Mouse (Mus musculus): ENCODE results near the gene Olfr692.

Olfr692 gene

GRCm38 (mm10) chr7:105404268-105404667 is 36.2 kb downstream of the Olfr692 start, which contains the start of gene Cnga4:
TSS of gene Cnga4 (plus strand) at chr7:105404568.
- no peak for DNase-seq (ENCODE audit: low spot score in 2 of 2)

GRCm38 (mm10) chr7:105406322-105406721 is 38.3 kb downstream of the Olfr692 start:
- no peak for DNase-seq (ENCODE audit: low spot score in 2 of 2)

GRCm38 (mm10) chr7:105411874-105412632 is 44.0 kb downstream of the Olfr692 start:
- peak; percentile 71 to 79 for DNase-seq (ENCODE audit: low spot score in 2 of 2)

- DNase-seq (ENCODE audit: low spot score in 2 of 2): peak in 1 of 2 experiments; percentile 75
Observed at GRCm38 (mm10) chr7:105414385-105414784, 46.4 kb downstream of the Olfr692 start.

- no peak for DNase-seq (ENCODE audit: low spot score in 2 of 2)
Observed at GRCm38 (mm10) chr7:105416529-105416928, 48.5 kb downstream of the Olfr692 start.

GRCm38 (mm10) chr7:105418106-105418505 is 50.1 kb downstream of the Olfr692 start:
- no peak for DNase-seq (ENCODE audit: low spot score in 2 of 2)

Measured in right cerebral cortex, postnatal 36 days (tissue).